Mouse (Mus musculus): Measurements from ENCODE around the gene Gm732.

Gene Gm732

DNA sequence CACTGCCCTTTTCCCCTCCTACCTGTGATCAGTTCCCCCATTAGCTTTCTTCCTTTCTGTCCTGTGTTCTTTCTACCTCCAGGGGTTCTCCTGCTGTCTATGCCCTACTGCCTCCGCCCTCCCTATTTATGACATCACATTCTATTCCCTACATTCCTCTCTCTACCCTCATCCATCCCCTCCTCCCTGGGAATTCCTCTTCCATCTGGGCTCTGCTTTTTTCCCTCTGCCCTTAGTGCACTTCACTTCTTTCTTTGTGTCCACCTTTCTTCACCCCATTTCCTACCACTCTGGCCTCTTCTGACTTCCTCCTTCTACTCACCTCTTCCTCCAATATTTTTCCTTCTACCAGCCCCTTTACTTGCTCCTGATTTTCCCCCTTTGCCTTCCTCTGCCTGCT lies at the start of gene Gm732:
Gene Gm732 (minus strand): TSS at position 101 of the 400 bp plus-strand sequence.
- no peak for DNase-seq (ENCODE audit: low read depth, low spot score)
